Mouse (Mus musculus): Measurements from ENCODE around the gene Vmn2r105. TPM values are rescaled to one million over a fixed set of nuclear protein-coding genes. Genes with fewer than 3 reads are reported as not detected.

Vmn2r105 gene
- not detected in 2 replicates for polyA plus RNA-seq (2015; fragmentation: Nextera tagmentation; extraction: Ambion mirVana)

GRCm38 (mm10) chr17:20234952-20235351 lies at the start of gene Vmn2r105:
Gene Vmn2r105 (minus strand): TSS chr17:20235052.

DNA sequence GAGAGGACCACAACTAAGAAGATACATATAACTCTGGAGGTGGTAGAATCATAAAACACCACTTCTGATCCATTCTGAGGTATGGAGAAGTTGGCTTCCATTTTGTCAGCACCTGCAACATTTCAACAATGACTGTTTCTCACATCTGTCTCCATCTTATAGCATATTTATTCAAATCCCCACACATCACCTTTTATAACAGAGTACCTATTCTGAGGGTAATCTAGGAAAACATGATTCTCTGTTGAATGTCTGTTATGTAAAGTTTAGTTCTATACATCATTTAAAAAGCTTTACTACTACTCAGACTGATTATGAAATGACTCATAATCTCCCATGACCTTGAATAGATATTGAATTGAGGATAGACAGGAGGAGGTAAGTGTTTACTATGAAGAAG lies 51.9 kb downstream of the Vmn2r105 start, which contains the start of gene Fpr-rs6:
TSS of gene Fpr-rs6 (minus strand) at position 101 of the 400 bp plus-strand sequence.

Other genes starting within 250 kb of the Vmn2r105 start
- gene Vmn2r104, start 186.7 kb downstream of the Vmn2r105 start, polyA plus RNA-seq (2015; fragmentation: Nextera tagmentation; extraction: Ambion mirVana): not detected in 2 replicates
- gene Fpr-rs7, start 120.8 kb downstream of the Vmn2r105 start, polyA plus RNA-seq (2015; fragmentation: Nextera tagmentation; extraction: Ambion mirVana): not detected in 2 replicates
- gene Fpr-rs6, start 52.0 kb downstream of the Vmn2r105 start, polyA plus RNA-seq (2015; fragmentation: Nextera tagmentation; extraction: Ambion mirVana): not detected in 2 replicates
- gene Vmn2r106, start 50.5 kb upstream of the Vmn2r105 start, polyA plus RNA-seq (2015; fragmentation: Nextera tagmentation; extraction: Ambion mirVana): not detected in 2 replicates
- not detected in 2 replicates for gene Vmn2r107, start 110.2 kb upstream of the Vmn2r105 start, polyA plus RNA-seq (2015; fragmentation: Nextera tagmentation; extraction: Ambion mirVana)
- gene Vmn1r224, start 179.1 kb upstream of the Vmn2r105 start, polyA plus RNA-seq (2015; fragmentation: Nextera tagmentation; extraction: Ambion mirVana): not detected in 2 replicates
- not detected in 2 replicates for gene Vmn2r108, start 246.3 kb upstream of the Vmn2r105 start, polyA plus RNA-seq (2015; fragmentation: Nextera tagmentation; extraction: Ambion mirVana)

All from neural tube, postnatal 0 days (tissue).